Mouse (Mus musculus) Muller cell, postnatal 12 days (primary cell): ENCODE data around the gene Adcyap1.
A peak's percentile ranks its signal among the peaks of the same experiment; 100 is the strongest.

ENCODE experiments used
- DNase-seq: peaks from one replicate; pipeline ENCODE4 v3.0.0-alpha.2; 2015; ENCODE audit errors: inconsistent ontology term

Adcyap1 gene

DNA sequence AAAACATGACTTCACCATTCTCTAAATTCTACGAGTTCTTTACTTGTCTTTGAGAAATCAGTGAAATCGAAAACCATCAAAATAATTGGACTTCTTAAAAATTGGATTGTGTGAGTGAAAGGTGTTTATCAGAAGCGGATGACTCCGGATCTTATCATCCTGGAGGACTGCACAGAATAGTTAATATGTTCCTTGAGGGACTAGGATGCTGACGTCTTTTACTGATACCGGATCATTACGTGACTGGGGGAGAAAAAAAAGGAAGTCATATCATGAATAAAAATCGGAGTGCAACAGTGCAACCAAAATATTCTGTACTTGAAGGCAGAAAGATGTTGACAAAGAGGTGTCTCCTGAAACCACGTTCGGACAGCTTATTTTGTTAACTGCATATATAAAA, at the start of gene Adcyap1:
Gene Adcyap1 (plus strand): TSS at position 301 of the 400 bp plus-strand sequence.
- DNase-seq = no peak

- peak; percentile 37 for DNase-seq
These were observed 40.5 kb upstream of the Adcyap1 start for GRCm38 (mm10) chr17:93158280-93158851.

DNA sequence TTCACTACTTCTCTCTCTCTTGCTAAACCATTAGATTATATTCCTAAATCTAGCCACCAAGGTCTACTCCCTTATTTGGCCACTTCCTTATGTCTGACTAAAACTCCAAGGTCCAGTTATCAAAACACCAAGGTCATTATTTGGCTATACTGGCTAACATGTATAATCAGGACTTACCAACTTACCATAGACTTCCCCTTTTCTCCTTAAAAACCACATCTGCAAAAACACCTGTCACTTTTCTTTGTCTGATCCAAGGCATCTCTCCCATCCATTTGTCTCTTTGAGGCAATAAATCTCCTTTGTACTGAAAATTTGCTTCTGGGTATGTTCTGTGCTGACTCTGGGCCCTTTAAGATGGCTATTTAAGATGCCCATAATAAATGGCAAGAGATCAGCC, 29.2 kb upstream of the Adcyap1 start:
- no peak for DNase-seq

GRCm38 (mm10) chr17:93196846-93197245, 2.0 kb upstream of the Adcyap1 start:
- DNase-seq = no peak

DNA sequence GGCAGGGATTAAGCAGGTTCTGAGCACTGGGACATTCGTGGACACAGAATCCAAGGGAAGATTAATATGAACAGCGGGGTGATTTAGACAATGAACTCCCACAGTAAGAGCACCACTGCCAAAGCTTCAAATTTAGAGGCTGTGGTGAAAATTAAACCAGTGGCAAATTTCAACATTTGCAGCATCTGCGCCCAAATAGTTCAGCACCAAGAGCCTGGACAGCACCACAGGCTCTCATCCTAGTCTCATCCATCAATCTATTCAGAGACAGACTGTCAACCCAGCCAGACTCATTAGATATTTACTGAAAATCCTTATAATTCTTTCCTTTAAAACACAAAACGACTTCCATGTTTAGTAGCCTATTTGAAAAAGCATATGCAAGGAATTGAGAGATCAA, 604 bp upstream of the Adcyap1 start:
- DNase-seq = no peak

- no peak for DNase-seq
These were observed 401 bp downstream of the Adcyap1 start for GRCm38 (mm10) chr17:93199218-93199617.

GRCm38 (mm10) chr17:93199747-93200146, 930 bp downstream of the Adcyap1 start:
- DNase-seq = no peak

GRCm38 (mm10) chr17:93200386-93201264, 1.8 kb downstream of the Adcyap1 start:
- no peak for DNase-seq

GRCm38 (mm10) chr17:93201265-93201925, 2.6 kb downstream of the Adcyap1 start:
- DNase-seq = no peak

GRCm38 (mm10) chr17:93202165-93203075, 3.6 kb downstream of the Adcyap1 start:
- no peak for DNase-seq

DNA sequence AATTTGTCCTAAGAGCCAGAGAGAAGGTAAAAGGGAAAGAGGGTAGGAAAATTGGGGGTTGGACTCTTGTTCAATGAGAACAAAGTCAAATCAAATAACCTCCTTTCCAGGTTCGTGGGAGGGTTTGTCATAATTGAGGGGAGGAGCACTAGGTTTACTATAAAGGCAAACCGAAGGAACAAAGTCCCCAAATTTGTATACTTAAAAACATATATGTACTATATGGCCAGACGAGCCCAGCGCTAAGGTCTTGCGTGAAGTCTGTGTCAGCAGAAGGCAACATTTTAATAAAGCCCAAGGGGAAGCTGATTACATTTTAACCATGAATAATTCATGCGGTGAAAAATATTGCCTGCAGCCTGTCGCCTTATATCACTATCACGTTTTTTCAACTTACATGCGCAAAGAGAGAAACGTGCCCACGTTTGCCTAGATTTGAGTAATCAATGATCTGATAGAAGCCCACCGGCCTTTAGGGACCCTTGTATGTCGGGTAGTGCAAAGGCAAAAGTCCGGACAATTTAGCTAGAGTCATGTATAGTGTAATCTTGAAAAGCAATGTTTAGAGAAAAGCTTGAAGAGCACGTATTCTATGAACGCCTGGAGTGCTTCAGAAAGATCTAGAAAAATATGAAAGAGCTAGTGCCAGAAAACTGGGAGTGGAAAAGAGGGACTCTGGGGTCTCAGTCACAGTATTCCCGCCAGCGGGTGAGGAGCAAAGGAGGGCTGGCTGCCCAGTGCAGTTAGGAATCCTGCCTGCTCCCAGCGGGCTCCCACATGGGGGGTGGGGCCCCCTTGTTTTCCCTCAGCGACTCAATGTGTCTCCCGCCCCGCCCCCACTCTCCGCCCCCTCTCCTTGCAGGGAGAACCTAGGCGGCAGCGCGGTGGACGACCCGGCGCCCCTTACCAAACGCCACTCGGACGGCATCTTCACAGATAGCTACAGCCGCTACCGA, 4.5 kb downstream of the Adcyap1 start:
- no peak for DNase-seq

- no peak for DNase-seq
These were observed 19.0 kb downstream of the Adcyap1 start for GRCm38 (mm10) chr17:93217785-93218184.

- no peak for DNase-seq
These were observed 19.8 kb downstream of the Adcyap1 start for GRCm38 (mm10) chr17:93218640-93219039.

- no peak for DNase-seq
These were observed 38.5 kb downstream of the Adcyap1 start for GRCm38 (mm10) chr17:93237355-93237754.
